Mouse (Mus musculus) forebrain, postnatal 0 days (tissue): ENCODE data around the gene Tipin. TPM values are rescaled to one million over a fixed set of nuclear protein-coding genes. Genes with fewer than 3 reads are reported as not detected.
A peak's percentile ranks its signal among the peaks of the same experiment; 100 is the strongest.

Experiments
- ATAC-seq: fragments of 200-750 bp; cut with Nextera tagmentation; 2 replicates; pipeline ENCODE4 v1.8.0; 2017; ENCODE audit warnings: mild to moderate bottlenecking, moderate library complexity
- DNase-seq: peaks from one replicate; pipeline ENCODE4 v3.0.0-alpha.2; 2015
- H3K27ac ChIP-seq: fragments of 300-500 bp; sonication (generic); 2 replicates; pipeline ENCODE4 v1.5.1; 2014; ENCODE audit warnings: low read depth, mild to moderate bottlenecking, antibody characterized with exemption, low read length, moderate library complexity, mixed read lengths
- H3K27me3 ChIP-seq: fragments of 300-500 bp; sonication (generic); 2 replicates; pipeline ENCODE4 v1.6.1; 2014; ENCODE audit warnings: mild to moderate bottlenecking, low read length, mixed read lengths; ENCODE audit not compliant: insufficient read depth
- H3K36me3 ChIP-seq: fragments of 300-500 bp; sonication (generic); 2 replicates; pipeline ENCODE4 v1.6.1; 2014; ENCODE audit warnings: mild to moderate bottlenecking, moderate library complexity; ENCODE audit not compliant: insufficient read depth
- H3K4me1 ChIP-seq: fragments of 300-500 bp; sonication (generic); 2 replicates; pipeline ENCODE4 v1.6.1; 2014; ENCODE audit warnings: antibody characterized with exemption; ENCODE audit not compliant: insufficient read depth
- H3K4me2 ChIP-seq: fragments of 300-500 bp; sonication (generic); 2 replicates; pipeline ENCODE4 v1.6.1; 2014; ENCODE audit warnings: low read depth, mild to moderate bottlenecking, moderate library complexity
- H3K4me3 ChIP-seq: fragments of 300-500 bp; sonication (generic); 2 replicates; pipeline ENCODE4 v1.5.1; 2014; ENCODE audit warnings: low read depth, low read length, mixed read lengths
- H3K9ac ChIP-seq: fragments of 300-500 bp; sonication (generic); 2 replicates; pipeline ENCODE4 v1.6.1; 2014; ENCODE audit warnings: mild to moderate bottlenecking
- H3K9me3 ChIP-seq: fragments of 300-500 bp; sonication (generic); 2 replicates; pipeline ENCODE4 v1.6.1; 2016; ENCODE audit warnings: low read length
- CTCF ChIP-seq: sonication (generic); IDR thresholded peaks from 2 replicates; pipeline ENCODE4 v1.5.1; 2016; ENCODE audit warnings: antibody characterized with exemption, control low read depth, low read depth
- WGBS: fragments of 180-500 bp; shearing (Covaris S2); extraction: QIAGEN DNeasy Blood & Tissue Kit; methylation state at CpG from one replicate; pipeline ENCODE4 v1.1.7; 2014; 5-methylcytosine and 5-hydroxymethylcytosine counted together
- polyA plus RNA-seq: library from polyadenylated mRNA; unstranded; fragments of >200 nt; fragmentation: Nextera tagmentation; extraction: Ambion mirVana; gene quantifications from 2 replicates; pipeline ENCODE4 v1.2.1, GENCODE M21; 2015
- total RNA-seq: library from RNA; depleted of rRNA; stranded (reverse); fragments of >200 nt; gene quantifications from 2 replicates; pipeline ENCODE4 v1.2.3, GENCODE M21; 2014

Gene Tipin
- total and polyA plus RNA-seq, 2 experiments from 2014 or later = 85.9 to 88.0 TPM

GRCm38 (mm10) chr9:64271249-64271648, 10.1 kb upstream of the Tipin start:
- ATAC-seq = no peak
- H3K4me2 ChIP-seq = no peak overlapping the region
- H3K9me3 ChIP-seq = no peaks in the 10 kb centered on the region
- TF ChIP-seq CTCF = no peak
- no peak overlapping the region for H3K9ac ChIP-seq
- H3K27me3 ChIP-seq = no peaks in the 10 kb centered on the region
- no peak for DNase-seq
- H3K4me3 ChIP-seq = no peak overlapping the region
- H3K4me1 ChIP-seq = no peaks in the 10 kb centered on the region
- H3K27ac ChIP-seq = no peak overlapping the region
- WGBS = 72% methylated on average over 3 of the region's 3 CpGs
- no peaks in the 10 kb centered on the region for H3K36me3 ChIP-seq

GRCm38 (mm10) chr9:64272611-64273010, 8.8 kb upstream of the Tipin start:
- Histone ChIP-seq H3K9me3 (no peaks in the 10 kb centered on the region), H3K9ac (no peak overlapping the region), H3K36me3 (no peaks in the 10 kb centered on the region), H3K4me2 (no peak overlapping the region), H3K27me3 (no peaks in the 10 kb centered on the region), H3K4me1 (no peaks in the 10 kb centered on the region), H3K27ac (no peak overlapping the region), H3K4me3 (no peak overlapping the region)
- TF ChIP-seq CTCF = peak; percentile 64
- ATAC-seq (no peak), DNase-seq (peak; percentile 37)
- 45% methylated on average over 7 of the region's 7 CpGs for WGBS

- no peak overlapping the region for H3K4me3 ChIP-seq
- no peaks in the 10 kb centered on the region for H3K9me3 ChIP-seq
- 72% methylated on average over 4 of the region's 4 CpGs for WGBS
- DNase-seq (no peak), ATAC-seq (no peak)
- H3K9ac ChIP-seq = no peak overlapping the region
- H3K27ac ChIP-seq = no peak overlapping the region
- no peaks in the 10 kb centered on the region for H3K36me3 ChIP-seq
- no peaks in the 10 kb centered on the region for H3K4me1 ChIP-seq
- no peaks in the 10 kb centered on the region for H3K27me3 ChIP-seq
- H3K4me2 ChIP-seq = no peak overlapping the region
- TF ChIP-seq CTCF = no peak
Observed at GRCm38 (mm10) chr9:64273757-64274156, 7.6 kb upstream of the Tipin start.

- DNase-seq = no peak
- Histone ChIP-seq H3K9ac (no peak overlapping the region), H3K4me2 (no peak overlapping the region), H3K27me3 (no peaks in the 10 kb centered on the region), H3K4me1 (no peaks in the 10 kb centered on the region), H3K4me3 (no peak overlapping the region), H3K27ac (no peak overlapping the region), H3K9me3 (no peaks in the 10 kb centered on the region), H3K36me3 (no peaks in the 10 kb centered on the region)
- no peak for TF ChIP-seq CTCF
- WGBS = 85% methylated on average over 4 of the region's 4 CpGs
- no peak for ATAC-seq
Observed at GRCm38 (mm10) chr9:64274291-64274690, 7.1 kb upstream of the Tipin start.

- peak; percentile 37 for TF ChIP-seq CTCF
- ATAC-seq (no peak), DNase-seq (no peak)
- H3K9me3 ChIP-seq = no peaks in the 10 kb centered on the region
- H3K4me3 ChIP-seq = no peak overlapping the region
- 90% methylated on average over 1 of the region's 1 CpGs for WGBS
- no peaks in the 10 kb centered on the region for H3K27me3 ChIP-seq
- H3K27ac ChIP-seq = no peak overlapping the region
- no peaks in the 10 kb centered on the region for H3K36me3 ChIP-seq
- no peak overlapping the region for H3K4me2 ChIP-seq
- H3K4me1 ChIP-seq = no peaks in the 10 kb centered on the region
- no peak overlapping the region for H3K9ac ChIP-seq
Observed at GRCm38 (mm10) chr9:64274919-64275318, 6.5 kb upstream of the Tipin start.

GRCm38 (mm10) chr9:64277706-64278105, 3.7 kb upstream of the Tipin start:
- WGBS = 63% methylated on average over 8 of the region's 8 CpGs
- ATAC-seq = no peak
- Histone ChIP-seq H3K27ac (no peak overlapping the region), H3K27me3 (no peaks in the 10 kb centered on the region), H3K4me3 (no peak overlapping the region), H3K9me3 (no peaks in the 10 kb centered on the region), H3K9ac (no peak overlapping the region), H3K4me1 (no peaks in the 10 kb centered on the region), H3K36me3 (no peaks in the 10 kb centered on the region), H3K4me2 (no peak overlapping the region)
- TF ChIP-seq CTCF = peak; percentile 74
- peak; percentile 83 for DNase-seq

GRCm38 (mm10) chr9:64278665-64279310, 2.6 kb upstream of the Tipin start:
- no peak overlapping the region for H3K9ac ChIP-seq
- 96% methylated on average over 6 of the region's 6 CpGs for WGBS
- no peaks in the 10 kb centered on the region for H3K27me3 ChIP-seq
- H3K4me3 ChIP-seq = no peak overlapping the region
- H3K9me3 ChIP-seq = no peaks in the 10 kb centered on the region
- H3K4me2 ChIP-seq = no peak overlapping the region
- no peaks in the 10 kb centered on the region for H3K36me3 ChIP-seq
- DNase-seq (no peak), ATAC-seq (no peak)
- H3K4me1 ChIP-seq = no peaks in the 10 kb centered on the region
- H3K27ac ChIP-seq = no peak overlapping the region
- TF ChIP-seq CTCF = no peak; the same call in 1 of the 2 replicates
